Mouse (Mus musculus) mouse embryonic stem cell (cell line): ENCODE data around the gene Slc38a10.

Source experiments
- in situ Hi-C, 2 experiments: fragments of 300-500 bp; cut with MboI; formaldehyde crosslinking; loops; 1 replicate in 1 of 2; 3 replicates in 1 of 2; pipeline ENCODE4 v1.14.3; 2019 to 2020; ENCODE audit warnings: low sequenced_read_pairs in 2 of 2, low pct_unique_long_range_greater_than_20kb in 1 of 2, mixed read lengths in 1 of 2; ENCODE audit not compliant: unreplicated experiment in 1 of 2

Slc38a10 gene

DNA sequence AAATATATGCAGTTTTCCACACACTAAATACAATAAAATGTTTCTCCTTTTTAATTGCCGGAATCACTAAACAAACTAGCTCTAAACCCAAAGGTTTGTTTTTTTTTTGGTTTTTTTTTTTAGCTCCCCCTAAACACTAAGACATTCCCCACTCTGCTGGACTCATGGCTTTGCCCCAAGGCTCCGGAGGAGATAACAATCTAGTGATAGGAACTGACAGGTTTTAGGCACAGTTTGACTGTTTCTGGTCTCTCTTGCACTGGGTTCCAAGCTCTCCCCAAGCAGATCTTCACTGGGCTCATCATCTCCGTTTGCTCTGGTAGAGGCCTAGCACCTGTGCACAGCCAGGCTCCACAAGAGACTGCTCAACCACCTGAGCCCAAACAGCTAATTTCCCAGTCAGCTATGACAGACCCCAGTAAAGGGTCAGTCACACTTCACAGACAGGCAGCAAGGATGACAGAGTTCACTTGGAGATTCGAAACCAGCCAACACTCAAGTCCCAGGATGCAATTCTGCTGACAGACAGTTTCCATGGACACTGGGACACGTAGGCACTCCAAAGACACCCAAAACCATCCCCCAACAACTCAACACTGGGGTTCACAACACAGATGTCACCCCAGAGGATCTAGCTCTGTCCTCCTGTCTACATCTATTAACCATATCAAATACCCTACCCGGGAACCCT lies 1.5 kb downstream of the Slc38a10 start:
- in situ Hi-C loops = no loop called here

DNA sequence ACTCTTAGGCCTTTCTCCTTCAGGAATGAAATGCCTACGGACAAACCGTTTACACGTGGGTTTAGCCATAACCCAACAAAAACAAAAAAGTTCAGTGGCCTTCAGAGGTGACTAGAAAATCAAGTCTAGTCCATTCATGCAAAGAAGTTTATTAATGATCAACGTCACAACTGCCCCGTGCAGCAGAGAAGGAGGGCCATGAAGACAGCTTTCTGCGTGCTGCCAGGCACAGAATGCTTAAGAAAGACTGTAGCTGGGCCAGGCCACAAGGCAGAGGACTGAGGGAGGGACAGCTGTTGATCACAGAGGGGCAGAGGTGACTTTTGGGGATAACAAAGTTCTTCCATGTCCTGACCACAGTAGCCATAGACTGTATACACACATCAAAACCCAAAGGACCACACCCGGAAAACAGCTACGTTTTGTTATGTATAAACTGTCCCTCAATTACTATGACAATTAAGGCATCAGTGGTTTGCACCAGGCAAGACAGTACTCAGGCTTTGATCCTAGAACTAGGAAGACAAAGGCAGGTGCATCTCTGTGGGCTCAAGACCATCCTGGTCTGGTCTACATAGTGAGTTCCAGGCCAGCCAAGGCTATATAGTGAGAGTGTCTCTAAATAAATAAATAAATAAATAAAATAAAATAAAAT lies 2.8 kb downstream of the Slc38a10 start:
- in situ Hi-C loops = no loop called here

GRCm38 (mm10) chr11:120143708-120144497 lies 7.2 kb downstream of the Slc38a10 start:
- in situ Hi-C loops = no loop called here

- in situ Hi-C loops = no loop called here
These were observed 8.5 kb downstream of the Slc38a10 start for GRCm38 (mm10) chr11:120142601-120143051.

DNA sequence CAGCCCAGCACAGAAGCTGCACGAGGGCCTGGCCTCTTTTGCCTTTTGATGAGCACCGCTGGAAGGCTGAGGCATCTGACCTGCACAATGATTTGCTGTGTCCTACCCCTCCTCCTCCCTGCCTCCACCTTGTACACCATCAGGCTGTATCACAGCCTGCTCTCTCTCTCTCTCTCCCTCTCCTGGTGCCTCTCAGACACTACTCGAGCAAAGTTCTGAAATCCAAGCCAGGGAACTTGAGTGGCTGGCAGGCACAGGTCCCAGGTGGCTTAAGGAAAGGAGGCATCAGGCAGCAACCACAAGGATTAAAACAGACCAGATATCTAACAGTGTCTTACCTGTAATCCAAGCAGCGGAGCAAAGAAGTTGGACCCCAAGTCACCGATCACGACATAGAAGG lies 10.9 kb downstream of the Slc38a10 start:
- in situ Hi-C loops = no loop called here

GRCm38 (mm10) chr11:120139309-120139731 lies 11.8 kb downstream of the Slc38a10 start:
- in situ Hi-C loops = no loop called here

- in situ Hi-C loops = no loop called here
These were observed 13.5 kb downstream of the Slc38a10 start for GRCm38 (mm10) chr11:120137625-120138004.

DNA sequence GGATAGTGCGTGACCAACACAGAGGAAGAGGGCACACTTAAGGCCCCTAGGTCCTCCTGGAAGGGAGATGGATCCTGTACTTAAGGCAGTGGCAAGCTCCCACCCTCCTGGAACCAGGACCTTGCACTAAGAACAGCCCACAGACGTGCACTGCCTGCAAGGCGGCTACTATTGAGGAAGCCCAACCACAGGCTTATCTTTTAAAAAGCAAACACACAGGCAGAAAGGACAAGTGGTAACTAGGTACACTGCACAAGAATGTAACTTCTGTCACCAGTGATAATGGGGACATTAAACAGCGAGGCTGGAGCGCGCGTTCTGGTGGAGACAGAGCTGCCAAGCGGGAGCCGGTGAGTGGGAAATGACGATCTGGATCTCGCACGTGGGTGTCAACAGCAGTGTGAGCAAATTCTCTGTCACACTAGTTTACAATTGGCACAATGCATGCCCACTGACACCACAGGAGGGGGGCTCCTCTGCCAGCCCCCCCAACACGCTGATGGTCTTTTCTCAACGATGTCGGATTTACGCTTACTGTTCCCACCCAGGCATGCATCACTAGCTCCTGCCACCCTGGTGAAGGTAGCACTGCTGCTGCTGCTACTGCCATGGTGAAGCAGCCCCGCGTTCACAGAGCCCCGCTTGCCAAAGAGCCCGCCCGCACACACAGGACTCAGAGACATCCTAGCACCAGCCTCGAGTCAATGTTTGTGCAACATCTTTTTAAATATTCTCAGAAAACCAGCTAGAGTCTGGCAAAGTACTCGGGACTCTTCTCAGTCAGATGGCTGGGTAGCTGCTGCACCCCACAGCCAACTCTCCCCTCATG lies 14.1 kb downstream of the Slc38a10 start:
- in situ Hi-C loops = no loop called here

DNA sequence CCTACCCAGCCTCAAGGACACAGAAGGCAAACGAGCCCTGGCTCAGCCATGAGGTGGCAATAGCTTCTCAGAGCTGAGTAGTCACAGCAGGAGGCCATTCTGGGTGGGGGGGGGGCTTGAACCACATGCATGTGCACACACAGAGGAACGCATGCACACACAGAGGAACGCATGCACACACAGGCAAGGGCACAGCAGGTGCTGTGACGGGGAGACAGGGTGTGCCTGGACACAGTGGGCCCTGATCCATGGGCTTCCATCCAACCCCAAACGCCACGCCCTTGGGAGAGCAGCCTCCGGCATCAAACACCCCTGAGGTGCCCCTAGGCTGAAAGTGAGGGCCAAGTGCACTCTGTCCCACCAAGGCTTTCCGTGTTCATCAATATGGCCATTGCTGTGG lies 15.0 kb downstream of the Slc38a10 start:
- in situ Hi-C loops = no loop called here

DNA sequence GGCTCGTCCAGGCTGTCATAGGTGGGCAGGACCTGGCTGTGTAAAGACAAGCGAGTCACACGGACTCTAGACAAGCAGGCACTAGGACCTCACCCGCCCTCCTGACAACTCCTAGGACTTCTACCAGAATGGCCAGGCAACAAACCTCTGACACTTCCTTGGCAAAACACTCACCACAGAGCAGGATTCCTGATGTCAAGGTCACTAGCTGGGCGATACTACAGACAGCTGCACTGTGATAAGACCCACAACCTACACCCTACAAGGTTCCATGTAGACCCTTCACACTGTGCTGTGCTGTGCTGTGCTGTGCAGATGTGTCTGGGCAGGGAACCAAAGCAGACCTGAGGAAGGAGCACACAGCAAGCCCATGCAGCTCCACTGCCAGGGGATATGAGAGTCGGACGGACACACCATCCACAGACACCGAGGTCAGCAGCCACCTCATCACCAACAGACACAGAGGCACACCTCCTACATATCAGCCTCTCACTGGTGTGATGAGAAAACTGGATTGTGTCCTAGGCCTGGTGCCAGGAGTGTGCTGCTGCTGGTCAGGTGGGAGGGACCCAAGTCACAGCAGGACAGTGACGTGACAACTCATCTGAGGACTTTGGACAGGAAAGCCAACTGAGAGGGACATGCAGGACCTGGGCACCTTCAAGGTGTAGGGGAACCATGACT lies 16.2 kb downstream of the Slc38a10 start:
- in situ Hi-C loops = no loop called here

DNA sequence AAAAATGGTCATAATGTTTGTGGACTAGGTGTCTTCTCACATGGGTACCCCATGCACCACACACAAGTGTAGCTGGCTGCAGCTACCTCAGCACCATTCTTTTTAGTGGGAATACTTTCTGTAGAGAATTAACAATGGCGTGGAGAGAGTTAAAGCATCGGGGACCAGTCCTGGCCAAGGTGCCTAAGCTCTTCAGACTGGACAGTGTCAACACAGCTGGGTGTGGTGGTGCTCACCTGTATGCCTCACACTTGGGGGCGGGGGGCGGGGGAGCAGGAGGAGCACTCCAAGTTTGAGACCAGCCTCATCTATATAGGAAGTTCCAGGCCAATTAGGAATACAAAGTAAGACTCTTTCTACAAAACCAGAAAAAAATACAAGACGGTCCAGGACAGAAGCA lies 17.0 kb downstream of the Slc38a10 start:
- in situ Hi-C loops = no loop called here

DNA sequence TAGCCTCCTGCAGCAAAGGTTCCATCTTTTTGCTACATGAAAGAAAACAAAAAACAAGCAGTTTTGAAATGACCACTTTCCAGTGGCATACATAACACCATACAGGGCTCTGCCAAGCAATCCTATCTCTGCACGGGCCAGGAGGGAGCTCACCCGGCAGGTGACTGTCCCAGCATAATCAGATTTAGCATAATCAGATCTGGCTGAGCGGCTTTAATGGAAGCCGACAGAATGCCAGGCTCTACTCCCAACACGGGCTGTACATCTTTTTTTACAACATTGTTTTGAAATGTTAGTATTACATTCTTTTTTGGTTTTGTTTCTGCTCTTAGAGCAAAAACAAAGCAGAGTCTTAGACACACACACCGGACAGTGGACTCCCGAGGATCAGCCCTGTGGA lies 21.9 kb downstream of the Slc38a10 start:
- in situ Hi-C loops = no loop called here

GRCm38 (mm10) chr11:120126845-120127244 lies 24.3 kb downstream of the Slc38a10 start:
- in situ Hi-C loops = no loop called here

DNA sequence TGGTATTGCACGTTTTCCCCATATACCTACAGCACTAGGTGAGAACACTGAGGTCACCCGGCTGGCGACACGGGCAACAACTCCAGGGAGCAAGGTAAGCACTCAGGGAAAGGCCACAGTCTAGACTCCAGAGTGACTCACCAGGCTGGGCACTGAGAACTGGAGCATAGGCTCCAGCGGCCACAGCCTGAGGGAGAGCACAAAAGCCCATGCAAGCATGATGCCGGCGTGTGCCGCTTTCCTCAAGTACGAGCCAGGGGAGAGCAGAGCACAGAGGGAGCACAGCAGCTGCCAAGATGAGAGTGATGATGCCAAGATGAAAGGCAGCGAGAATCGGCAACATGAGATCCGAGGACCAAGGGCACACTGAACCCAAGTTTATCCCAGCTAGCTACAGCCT lies 29.0 kb downstream of the Slc38a10 start:
- in situ Hi-C loops = no loop called here

GRCm38 (mm10) chr11:120120642-120121420 lies 30.3 kb downstream of the Slc38a10 start:
- in situ Hi-C loops = no loop called here

GRCm38 (mm10) chr11:120119936-120120541 lies 31.1 kb downstream of the Slc38a10 start:
- in situ Hi-C loops = no loop called here

DNA sequence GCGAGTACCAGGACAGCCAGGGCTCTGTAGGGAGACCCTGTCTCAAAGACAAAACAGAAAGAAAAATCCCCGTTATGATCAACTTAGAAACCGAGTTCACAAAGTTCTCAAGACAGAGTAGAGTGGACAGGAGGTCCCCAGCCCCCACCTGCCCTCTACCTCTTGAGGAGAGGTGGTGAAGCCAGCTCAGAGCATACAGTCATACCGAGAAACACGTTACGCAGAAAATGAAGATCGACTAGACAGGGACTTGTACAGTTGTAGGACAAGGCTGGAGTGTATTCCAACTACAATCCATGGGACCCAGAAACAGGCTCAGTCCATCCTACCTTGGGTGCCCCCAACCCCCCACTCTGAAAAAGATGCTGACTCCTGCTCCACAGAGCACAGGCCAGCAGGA lies 32.0 kb downstream of the Slc38a10 start:
- in situ Hi-C loops = no loop called here
